Mouse (Mus musculus) CD4-positive naive resting alpha-beta T cell, adult 76 days (primary cell): Measurements from ENCODE around the gene Olfr593. TPM values are rescaled to one million over a fixed set of nuclear protein-coding genes. Genes with fewer than 3 reads are reported as not detected.

Experiments
- total RNA-seq: library from RNA; stranded (reverse); gene quantifications from one replicate; pipeline ENCODE4 v1.2.4, GENCODE M21; 2023

Gene Olfr593
- total RNA-seq, result not detected

GRCm38 (mm10) chr7:103211562-103211961 is at the start of gene Olfr593:
Olfr593 (plus strand) TSS chr7:103211862.

GRCm38 (mm10) chr7:103178240-103178639 is 33.4 kb upstream of the Olfr593 start, which contains the start of gene Olfr591:
Olfr591 (minus strand) TSS chr7:103178340.

DNA sequence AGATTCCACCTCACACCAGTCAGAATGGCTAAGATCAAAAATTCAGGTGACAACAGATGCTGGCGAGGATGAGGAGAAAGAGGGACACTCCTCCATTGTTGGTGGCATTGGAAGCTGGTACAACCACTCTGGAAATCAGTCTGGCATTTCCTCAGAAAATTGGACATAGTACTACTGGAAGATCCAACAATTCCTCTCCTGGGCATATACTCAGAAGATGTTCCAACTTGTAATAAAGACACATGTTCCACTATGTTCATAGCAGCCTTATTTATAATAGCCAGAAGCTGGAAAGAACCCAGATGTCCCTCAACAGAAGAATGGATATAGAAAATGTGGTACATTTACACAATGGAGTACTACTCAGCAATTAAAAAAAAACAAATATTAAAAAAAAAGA is 27.2 kb upstream of the Olfr593 start, which contains the start of gene Olfr592:
Gene Olfr592, plus strand, starts transcription at position 301 of the 400 bp plus-strand sequence.

DNA sequence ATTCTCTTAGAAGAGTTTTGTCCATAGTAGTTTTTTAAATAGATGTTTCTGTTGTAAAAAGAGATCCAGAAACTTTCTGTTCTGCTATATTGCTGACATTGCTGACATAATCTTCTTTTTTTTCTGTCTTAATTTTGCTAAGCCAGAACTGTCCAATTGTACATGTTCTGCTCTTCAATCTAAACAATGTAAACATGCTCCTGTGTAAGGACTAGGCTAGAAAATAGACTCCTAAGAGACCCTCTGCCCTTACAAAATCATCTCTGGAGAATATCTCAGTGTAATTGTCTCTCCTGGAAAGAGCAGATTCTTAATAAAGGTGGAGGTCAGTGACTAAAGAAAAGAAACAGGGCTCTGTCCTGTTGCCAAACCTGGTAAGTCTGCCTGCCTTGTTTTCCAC is 5.0 kb downstream of the Olfr593 start, which contains the start of gene Olfr594:
Gene Olfr594, plus strand, starts transcription at position 301 of the 400 bp plus-strand sequence.

GRCm38 (mm10) chr7:103252405-103252804 is 40.7 kb downstream of the Olfr593 start, which contains the start of gene Usp17ld:
Usp17ld (minus strand) TSS chr7:103252505.

Other genes starting within 250 kb of the Olfr593 start
- not detected for gene Olfr576, start 249.2 kb upstream of the Olfr593 start, total RNA-seq
- not detected for gene Olfr577, start 235.9 kb upstream of the Olfr593 start, total RNA-seq
- not detected for gene Olfr578, start 222.5 kb upstream of the Olfr593 start, total RNA-seq
- gene Olfr582, start 173.8 kb upstream of the Olfr593 start, total RNA-seq, result not detected
- gene Olfr583, start 160.6 kb upstream of the Olfr593 start, total RNA-seq, result not detected
- not detected for gene Olfr584, start 130.0 kb upstream of the Olfr593 start, total RNA-seq
- gene Olfr585, start 114.1 kb upstream of the Olfr593 start, total RNA-seq, result not detected
- gene Olfr586, start 86.2 kb upstream of the Olfr593 start, total RNA-seq, result not detected
- gene Olfr588-ps1, start 71.0 kb upstream of the Olfr593 start, total RNA-seq, result not detected
- gene Olfr589, start 55.5 kb upstream of the Olfr593 start, total RNA-seq, result not detected
- gene Olfr591, start 33.5 kb upstream of the Olfr593 start, total RNA-seq, result not detected
- not detected for gene Olfr592, start 27.1 kb upstream of the Olfr593 start, total RNA-seq
- gene Olfr594, start 5.1 kb downstream of the Olfr593 start, total RNA-seq, result not detected
- gene Usp17ld, start 40.6 kb downstream of the Olfr593 start, total RNA-seq, result not detected
- gene Olfr596, start 93.8 kb downstream of the Olfr593 start, total RNA-seq, result not detected
- not detected for gene Olfr597, start 104.5 kb downstream of the Olfr593 start, total RNA-seq
- not detected for gene Olfr598, start 111.7 kb downstream of the Olfr593 start, total RNA-seq
- not detected for gene Olfr599, start 124.1 kb downstream of the Olfr593 start, total RNA-seq
- not detected for gene Olfr600, start 137.8 kb downstream of the Olfr593 start, total RNA-seq
- gene Olfr601, start 150.8 kb downstream of the Olfr593 start, total RNA-seq, result not detected
- not detected for gene Olfr603, start 174.3 kb downstream of the Olfr593 start, total RNA-seq
- gene Usp17lc, start 203.2 kb downstream of the Olfr593 start, total RNA-seq, result not detected
- gene Olfr605, start 233.6 kb downstream of the Olfr593 start, total RNA-seq, result not detected
- not detected for gene Olfr606, start 237.2 kb downstream of the Olfr593 start, total RNA-seq